15 mouse cellular contexts compared by ENCODE assay signal in genomic region chr19:7138327-7138726, GRCm38 (mm10). TPM values are rescaled to one million over a fixed set of nuclear protein-coding genes. Genes with fewer than 3 reads are reported as not detected.
A peak's percentile ranks its signal among the peaks of the same experiment; 100 is the strongest.
DNase-seq lines count a peak whose midpoint lies in the region; ATAC-seq lines count a peak whose summit lies in the region.
"Had no signal": no experiment of that assay in that cellular context is flagged by ENCODE, and none has a peak within 500 bp of the region (broad histone marks: within the 10 kb centered on the region; RNA-seq: fewer than 3 reads in every experiment).

No protein-coding gene starts in this region.

- H3K27me3 ChIP-seq in forebrain, embryonic 13.5 days, result 0 out of 2 replicates have a peak, but pooled peaks cover 5% of the 10 kb centered on the region
- no peaks in the 10 kb centered on the region for H3K27me3 ChIP-seq in forebrain, embryonic 16.5 days (replicated peaks; ENCODE audit: control insufficient read depth, insufficient read depth, low read length)
- H3K27me3 ChIP-seq in neural tube, embryonic 11.5 days (ENCODE audit: control insufficient read depth, insufficient read depth, low read length), result peaks cover 9% of the 10 kb centered on the region
- H3K27me3 ChIP-seq in intestine, embryonic 16.5 days (replicated peaks; ENCODE audit: control insufficient read depth, insufficient read depth, low read length), result no peaks in the 10 kb centered on the region
- H3K27me3 ChIP-seq in neural tube, embryonic 15.5 days (replicated peaks), result peaks cover 7% of the 10 kb centered on the region; the same call in 1 of the 2 replicates

- no peak overlapping the region for H3K4me3 ChIP-seq in forebrain, embryonic 13.5 days
- no peak overlapping the region for H3K4me3 ChIP-seq in forebrain, embryonic 16.5 days (replicated peaks; ENCODE audit: low read length)
- no peak overlapping the region for H3K4me3 ChIP-seq in neural tube, embryonic 11.5 days (ENCODE audit: low read depth, low read length)
- H3K4me3 ChIP-seq in intestine, embryonic 16.5 days (ENCODE audit: low read length), result no peak overlapping the region
- H3K4me3 ChIP-seq in neural tube, embryonic 15.5 days (replicated peaks), result no peak overlapping the region

- WGBS in forebrain, embryonic 13.5 days, result 46% methylated on average over 14 of the region's 14 CpGs
- WGBS in forebrain, embryonic 16.5 days, result 42% methylated on average over 14 of the region's 14 CpGs
- 25% methylated on average over 14 of the region's 14 CpGs for WGBS in neural tube, embryonic 11.5 days
- 33% methylated on average over 14 of the region's 14 CpGs for WGBS in intestine, embryonic 16.5 days
- 12% methylated on average over 14 of the region's 14 CpGs for WGBS in neural tube, embryonic 15.5 days

- H3K9ac ChIP-seq in forebrain, embryonic 13.5 days, result no peak overlapping the region
- H3K9ac ChIP-seq in forebrain, embryonic 16.5 days (replicated peaks; ENCODE audit: low read depth, low read length), result no peak overlapping the region
- no peak overlapping the region for H3K9ac ChIP-seq in neural tube, embryonic 11.5 days (ENCODE audit: low read length)
- H3K9ac ChIP-seq in intestine, embryonic 16.5 days (ENCODE audit: low read depth, low read length), result peak overlapping the region; percentile 26; the same call in 1 of the 2 replicates
- no peak overlapping the region; the same call in 1 of the 2 replicates for H3K9ac ChIP-seq in neural tube, embryonic 15.5 days (replicated peaks)

- peak overlapping the region; percentile 14 for H3K27ac ChIP-seq in forebrain, embryonic 13.5 days
- H3K27ac ChIP-seq in forebrain, embryonic 16.5 days (ENCODE audit: low read length), result no peak overlapping the region
- H3K27ac ChIP-seq in neural tube, embryonic 11.5 days (ENCODE audit: low read depth, low read length), result peak overlapping the region; percentile 53; the same call in 1 of the 2 replicates
- H3K27ac ChIP-seq in intestine, embryonic 16.5 days (ENCODE audit: low read length), result peak overlapping the region; percentile 2; the same call in 1 of the 2 replicates
- peak overlapping the region; percentile 58 for H3K27ac ChIP-seq in neural tube, embryonic 15.5 days (replicated peaks)

- H3K4me1 ChIP-seq in forebrain, embryonic 13.5 days, result peaks cover 100% of the 10 kb centered on the region
- H3K4me1 ChIP-seq in forebrain, embryonic 16.5 days (replicated peaks; ENCODE audit: control insufficient read depth, insufficient read depth, low read length), result peaks cover 99% of the 10 kb centered on the region
- H3K4me1 ChIP-seq in neural tube, embryonic 11.5 days (ENCODE audit: control insufficient read depth, insufficient read depth, low read length), result peaks cover 70% of the 10 kb centered on the region
- H3K4me1 ChIP-seq in intestine, embryonic 16.5 days (ENCODE audit: control insufficient read depth, insufficient read depth, low read length), result peaks cover 62% of the 10 kb centered on the region
- peaks cover 99% of the 10 kb centered on the region for H3K4me1 ChIP-seq in neural tube, embryonic 15.5 days

- ATAC-seq in forebrain, embryonic 13.5 days, result no peak
- ATAC-seq in forebrain, embryonic 16.5 days, result no peak
- ATAC-seq in neural tube, embryonic 11.5 days (ENCODE audit: insufficient read depth, low FRiP score, low TSS enrichment), result no peak
- ATAC-seq in intestine, embryonic 16.5 days, result no peak
- no peak for ATAC-seq in neural tube, embryonic 15.5 days (ENCODE audit: low FRiP score)
- ATAC-seq: inflammation-experienced regulatory T-cells, adult 6 months had no signal

- no peak overlapping the region for H3K4me2 ChIP-seq in forebrain, embryonic 13.5 days
- H3K4me2 ChIP-seq in forebrain, embryonic 16.5 days (ENCODE audit: low read length), result no peak overlapping the region
- H3K4me2 ChIP-seq in neural tube, embryonic 11.5 days (ENCODE audit: low read depth), result no peak overlapping the region
- no peak overlapping the region for H3K4me2 ChIP-seq in intestine, embryonic 16.5 days (ENCODE audit: low read depth, low read length)
- H3K4me2 ChIP-seq in neural tube, embryonic 15.5 days, result no peak overlapping the region

- no peak for DNase-seq in neural tube, embryonic 11.5 days (ENCODE audit: low spot score)
- DNase-seq in neural tube, embryonic 10.5 days (ENCODE audit: extremely low spot score, low spot score), result no peak
- no peak for DNase-seq in adrenal gland, postnatal 25 days
- no peak for DNase-seq in heart, adult 11 months
- DNase-seq: cerebellum, adult 9-11 months; gastrocnemius, postnatal 25 days; kidney, postnatal 25 days; lung, adult 18-20 months; right cerebral cortex, postnatal 14 days; thymus, adult 18-20 months had no signal

- no peaks in the 10 kb centered on the region for H3K9me3 ChIP-seq in forebrain, embryonic 13.5 days (replicated peaks)
- H3K9me3 ChIP-seq in forebrain, embryonic 16.5 days (ENCODE audit: control insufficient read depth, low read length), result no peaks in the 10 kb centered on the region
- H3K9me3 ChIP-seq in neural tube, embryonic 11.5 days (ENCODE audit: control insufficient read depth, low read length), result no peaks in the 10 kb centered on the region
- H3K9me3 ChIP-seq in intestine, embryonic 16.5 days (ENCODE audit: control insufficient read depth, low read length), result no peaks in the 10 kb centered on the region
- H3K9me3 ChIP-seq in neural tube, embryonic 15.5 days (replicated peaks), result no peaks in the 10 kb centered on the region

- H3K36me3 ChIP-seq in forebrain, embryonic 13.5 days (ENCODE audit: poor library complexity, severe bottlenecking), result no peaks in the 10 kb centered on the region
- H3K36me3 ChIP-seq in forebrain, embryonic 16.5 days (ENCODE audit: control insufficient read depth, insufficient read depth), result no peaks in the 10 kb centered on the region
- no peaks in the 10 kb centered on the region for H3K36me3 ChIP-seq in neural tube, embryonic 11.5 days (ENCODE audit: control insufficient read depth, insufficient read depth, low read length)
- no peaks in the 10 kb centered on the region for H3K36me3 ChIP-seq in intestine, embryonic 16.5 days (ENCODE audit: control insufficient read depth, insufficient read depth, low read length)
- no peaks in the 10 kb centered on the region for H3K36me3 ChIP-seq in neural tube, embryonic 15.5 days

RNA-seq across cellular contexts. Expression of gene Flrt1, which starts 32.8 kb away (rescaled TPM):
- polyA plus RNA-seq in forebrain, embryonic 13.5 days (2015; fragmentation: Nextera tagmentation; extraction: Ambion mirVana), result 10.4 and 11.3 TPM in 2 replicates
- 13.8 and 16.1 TPM in 2 replicates for polyA plus RNA-seq in forebrain, embryonic 16.5 days (2015; fragmentation: Nextera tagmentation; extraction: Ambion mirVana)
- polyA plus RNA-seq in neural tube, embryonic 11.5 days (2014; fragmentation: Nextera tagmentation; extraction: Ambion mirVana), result 6.6 and 7.5 TPM in 2 replicates
- polyA plus RNA-seq in intestine, embryonic 16.5 days (2015; fragmentation: Nextera tagmentation; extraction: Ambion mirVana), result 1.6 and 1.9 TPM in 2 replicates
- 10.5 and 10.9 TPM in 2 replicates for polyA plus RNA-seq in neural tube, embryonic 15.5 days (2015; fragmentation: Nextera tagmentation; extraction: Ambion mirVana)
- 1.6 and 2.0 TPM in 2 replicates for total RNA-seq in adrenal gland, postnatal 25 days (2021)
